Mouse (Mus musculus) limb, embryonic 10.5 days (tissue): ENCODE data around the gene Pnpt1. TPM values are rescaled to one million over a fixed set of nuclear protein-coding genes. Genes with fewer than 3 reads are reported as not detected.

Experiments used
- DNase-seq: peaks from one replicate; pipeline ENCODE4 v3.0.0-alpha.2; 2017; ENCODE audit warnings: low spot score
- H3K27ac ChIP-seq: fragments of 300-500 bp; sonication (generic); 2 replicates; pipeline ENCODE4 v1.5.1; 2016; ENCODE audit warnings: mild to moderate bottlenecking
- H3K27me3 ChIP-seq: fragments of 300-500 bp; sonication (generic); 2 replicates; pipeline ENCODE4 v1.6.1; 2016; ENCODE audit warnings: low read depth, mild to moderate bottlenecking; ENCODE audit not compliant: poor library complexity, severe bottlenecking
- H3K36me3 ChIP-seq: fragments of 300-500 bp; sonication (generic); 2 replicates; pipeline ENCODE4 v1.6.1; 2016; ENCODE audit warnings: mild to moderate bottlenecking, moderate library complexity
- H3K4me1 ChIP-seq: fragments of 300-500 bp; sonication (generic); 2 replicates; pipeline ENCODE4 v1.6.1; 2016
- H3K4me3 ChIP-seq: fragments of 300-500 bp; sonication (generic); 2 replicates; pipeline ENCODE4 v1.5.1; 2016; ENCODE audit warnings: mild to moderate bottlenecking, moderate library complexity
- H3K9me3 ChIP-seq: fragments of 300-500 bp; sonication (generic); replicated peaks from 2 replicates; pipeline ENCODE4 v1.6.1; 2016; ENCODE audit warnings: mild to moderate bottlenecking
- WGBS: fragments of 180-500 bp; shearing (Covaris S2); methylation state at CpG from one replicate; pipeline ENCODE4 v1.1.7; 2016; 5-methylcytosine and 5-hydroxymethylcytosine counted together
- polyA plus RNA-seq: library from polyadenylated mRNA; unstranded; fragments of >200 nt; fragmentation: Nextera tagmentation; extraction: Ambion mirVana; gene quantifications from 2 replicates; pipeline ENCODE4 v1.2.1, GENCODE M21; 2016

Pnpt1 gene
- 47.7 and 51.5 TPM in 2 replicates for polyA plus RNA-seq

- H3K9me3 ChIP-seq = no peaks in the 10 kb centered on the region
- peaks cover 4% of the 10 kb centered on the region; the same call in 1 of the 2 replicates for H3K4me1 ChIP-seq
- H3K27me3 ChIP-seq = no peaks in the 10 kb centered on the region
- 7% methylated on average over 50 of the region's 50 CpGs for WGBS
- DNase-seq = peak; percentile 90
- H3K36me3 ChIP-seq = peaks cover 24% of the 10 kb centered on the region
- peak within 1 kb of the TSS; percentile 93 for H3K27ac ChIP-seq
- H3K4me3 ChIP-seq = peak within 1 kb of the TSS; percentile 89
Observed at GRCm38 (mm10) chr11:29130385-29131355, at the start of gene Pnpt1. Gene Pnpt1 (plus strand): TSS chr11:29130744.

- H3K27me3 ChIP-seq = no peaks in the 10 kb centered on the region
- no peak for DNase-seq
- H3K4me1 ChIP-seq = no peaks in the 10 kb centered on the region
- H3K4me3 ChIP-seq = no peak overlapping the region
- H3K9me3 ChIP-seq = no peaks in the 10 kb centered on the region
- H3K36me3 ChIP-seq = no peaks in the 10 kb centered on the region
- H3K27ac ChIP-seq = no peak overlapping the region
- 85% methylated on average over 2 of the region's 2 CpGs for WGBS
Observed at GRCm38 (mm10) chr11:29092403-29092802, 38.1 kb upstream of the Pnpt1 start.

GRCm38 (mm10) chr11:29098926-29099325 lies 31.6 kb upstream of the Pnpt1 start:
- DNase-seq = no peak
- Histone ChIP-seq H3K27ac (no peak overlapping the region), H3K4me1 (no peaks in the 10 kb centered on the region), H3K27me3 (no peaks in the 10 kb centered on the region), H3K9me3 (no peaks in the 10 kb centered on the region), H3K36me3 (no peaks in the 10 kb centered on the region), H3K4me3 (no peak overlapping the region)
- WGBS = 72% methylated on average over 2 of the region's 2 CpGs

- Histone ChIP-seq H3K36me3 (peaks cover 17% of the 10 kb centered on the region), H3K27ac (peak overlapping the region; percentile 93), H3K27me3 (no peaks in the 10 kb centered on the region), H3K9me3 (no peaks in the 10 kb centered on the region), H3K4me1 (peaks cover 4% of the 10 kb centered on the region; the same call in 1 of the 2 replicates), H3K4me3 (peak overlapping the region; percentile 89)
- 67% methylated on average over 11 of the region's 11 CpGs for WGBS
- no peak for DNase-seq
Observed at GRCm38 (mm10) chr11:29129862-29130384, 621 bp upstream of the Pnpt1 start.

GRCm38 (mm10) chr11:29140671-29141070 lies 10.1 kb downstream of the Pnpt1 start:
- WGBS = 85% methylated on average over 1 of the region's 1 CpGs
- no peak for DNase-seq

GRCm38 (mm10) chr11:29148901-29149300 lies 18.4 kb downstream of the Pnpt1 start:
- peaks cover 82% of the 10 kb centered on the region for H3K36me3 ChIP-seq
- H3K9me3 ChIP-seq = no peaks in the 10 kb centered on the region
- no peaks in the 10 kb centered on the region for H3K27me3 ChIP-seq
- H3K4me3 ChIP-seq = no peak overlapping the region
- DNase-seq = no peak
- H3K4me1 ChIP-seq = no peaks in the 10 kb centered on the region
- WGBS = over 99% methylated on average over 2 of the region's 2 CpGs
- H3K27ac ChIP-seq = no peak overlapping the region

More at GRCm38 (mm10) chr11:29140671-29141070, 10.1 kb downstream of the Pnpt1 start:
- no peaks in the 10 kb centered on the region for H3K9me3 ChIP-seq
- no peak overlapping the region for H3K27ac ChIP-seq
- H3K4me1 ChIP-seq = no peaks in the 10 kb centered on the region
- no peak overlapping the region for H3K4me3 ChIP-seq
- H3K36me3 ChIP-seq = peaks cover 91% of the 10 kb centered on the region
- no peaks in the 10 kb centered on the region for H3K27me3 ChIP-seq

- Histone ChIP-seq H3K27ac (no peak overlapping the region), H3K4me3 (no peak overlapping the region), H3K36me3 (peaks cover 47% of the 10 kb centered on the region), H3K9me3 (no peaks in the 10 kb centered on the region), H3K27me3 (no peaks in the 10 kb centered on the region), H3K4me1 (no peaks in the 10 kb centered on the region)
- no peak for DNase-seq
- 89% methylated on average over 4 of the region's 4 CpGs for WGBS
Observed at GRCm38 (mm10) chr11:29163569-29163968, 33.0 kb downstream of the Pnpt1 start.

- Histone ChIP-seq H3K27ac (peak overlapping the region; percentile 99), H3K4me1 (peaks cover 14% of the 10 kb centered on the region), H3K27me3 (no peaks in the 10 kb centered on the region), H3K36me3 (peaks cover 2% of the 10 kb centered on the region; the same call in 1 of the 2 replicates), H3K9me3 (no peaks in the 10 kb centered on the region), H3K4me3 (peak overlapping the region; percentile 95)
- peak; percentile 46 for DNase-seq
- WGBS = under 1% methylated on average over 34 of the region's 34 CpGs
Observed at GRCm38 (mm10) chr11:29171959-29172391, 41.4 kb downstream of the Pnpt1 start.

GRCm38 (mm10) chr11:29172563-29173124 lies 42.1 kb downstream of the Pnpt1 start, which contains the start of gene Ppp4r3b:
Gene Ppp4r3b (plus strand): TSS chr11:29172890.
- under 1% methylated on average over 50 of the region's 50 CpGs for WGBS
- H3K27ac ChIP-seq = peak within 1 kb of the TSS; percentile 99
- H3K27me3 ChIP-seq = no peaks in the 10 kb centered on the region
- peaks cover 14% of the 10 kb centered on the region for H3K4me1 ChIP-seq
- peaks cover 2% of the 10 kb centered on the region; the same call in 1 of the 2 replicates for H3K36me3 ChIP-seq
- DNase-seq = peak; percentile 98
- peak within 1 kb of the TSS; percentile 95 for H3K4me3 ChIP-seq
- H3K9me3 ChIP-seq = no peaks in the 10 kb centered on the region

GRCm38 (mm10) chr11:29173125-29173631 lies 42.6 kb downstream of the Pnpt1 start:
- H3K27me3 ChIP-seq = no peaks in the 10 kb centered on the region
- WGBS = under 1% methylated on average over 38 of the region's 38 CpGs
- peak; percentile 74 for DNase-seq
- H3K4me1 ChIP-seq = peaks cover 14% of the 10 kb centered on the region
- no peaks in the 10 kb centered on the region for H3K9me3 ChIP-seq
- H3K4me3 ChIP-seq = peak overlapping the region; percentile 95
- peaks cover 2% of the 10 kb centered on the region; the same call in 1 of the 2 replicates for H3K36me3 ChIP-seq
- peak overlapping the region; percentile 99 for H3K27ac ChIP-seq

GRCm38 (mm10) chr11:29173706-29174436 lies 43.3 kb downstream of the Pnpt1 start:
- Histone ChIP-seq H3K9me3 (no peaks in the 10 kb centered on the region), H3K4me3 (peak overlapping the region; percentile 95), H3K27me3 (no peaks in the 10 kb centered on the region), H3K27ac (peak overlapping the region; percentile 99), H3K36me3 (peaks cover 7% of the 10 kb centered on the region; the same call in 1 of the 2 replicates), H3K4me1 (peaks cover 14% of the 10 kb centered on the region)
- no peak for DNase-seq
- 9% methylated on average over 13 of the region's 13 CpGs for whole genome bisulfite sequencing

GRCm38 (mm10) chr11:29179319-29179718 lies 48.8 kb downstream of the Pnpt1 start:
- 98% methylated on average over 1 of the region's 1 CpGs for WGBS
- Histone ChIP-seq H3K36me3 (peaks cover 50% of the 10 kb centered on the region), H3K9me3 (no peaks in the 10 kb centered on the region), H3K4me3 (no peak overlapping the region), H3K27ac (no peak overlapping the region), H3K27me3 (no peaks in the 10 kb centered on the region), H3K4me1 (peaks cover under 1% of the 10 kb centered on the region; the same call in 1 of the 2 replicates)
- no peak for DNase-seq
